Mouse (Mus musculus) right cerebral cortex, postnatal 4 days (tissue): Measurements from ENCODE around the gene Stard8.
"Not testable (repeated sequence)": the region's sequence is repeated elsewhere in the genome, so short reads cannot be mapped to it uniquely, and the experiment has no call there.

ENCODE experiments used
- DNase-seq: peaks from one replicate; pipeline ENCODE4 v3.0.0-alpha.2; 2022

Stard8 gene

GRCm38 (mm10) chrX:99003046-99003445, at the start of gene Stard8:
Gene Stard8 (plus strand): TSS chrX:99003248.
- no peak for DNase-seq

- peak; percentile 21 for DNase-seq
These were observed 49.1 kb upstream of the Stard8 start for GRCm38 (mm10) chrX:98953941-98954340.

GRCm38 (mm10) chrX:98958287-98958686, 44.8 kb upstream of the Stard8 start:
- DNase-seq: no peak

GRCm38 (mm10) chrX:98959050-98959449, 44.0 kb upstream of the Stard8 start:
- DNase-seq: no peak

GRCm38 (mm10) chrX:98963742-98964141, 39.3 kb upstream of the Stard8 start:
- DNase-seq: no peak

GRCm38 (mm10) chrX:98964513-98964912, 38.5 kb upstream of the Stard8 start:
- no peak for DNase-seq

- DNase-seq: not testable (repeated sequence)
These were observed 16.4 kb upstream of the Stard8 start for GRCm38 (mm10) chrX:98986611-98987010.

- peak; percentile 15 for DNase-seq
These were observed 13.5 kb upstream of the Stard8 start for GRCm38 (mm10) chrX:98989574-98989973.

- DNase-seq: no peak
These were observed 983 bp upstream of the Stard8 start for GRCm38 (mm10) chrX:99002065-99002464.

GRCm38 (mm10) chrX:99010581-99010980, 7.5 kb downstream of the Stard8 start:
- no peak for DNase-seq

GRCm38 (mm10) chrX:99011281-99011680, 8.2 kb downstream of the Stard8 start:
- DNase-seq: no peak

GRCm38 (mm10) chrX:99012486-99012885, 9.4 kb downstream of the Stard8 start:
- DNase-seq: no peak

- DNase-seq: no peak
These were observed 12.7 kb downstream of the Stard8 start for GRCm38 (mm10) chrX:99015705-99016104.

- DNase-seq: no peak
These were observed 13.9 kb downstream of the Stard8 start for GRCm38 (mm10) chrX:99016987-99017386.

- DNase-seq: no peak
These were observed 14.8 kb downstream of the Stard8 start for GRCm38 (mm10) chrX:99017874-99018273.

GRCm38 (mm10) chrX:99019303-99019702, 16.3 kb downstream of the Stard8 start:
- no peak for DNase-seq

- DNase-seq: no peak
These were observed 17.2 kb downstream of the Stard8 start for GRCm38 (mm10) chrX:99020215-99020614.

- DNase-seq: no peak
These were observed 18.5 kb downstream of the Stard8 start for GRCm38 (mm10) chrX:99021593-99021992.

- DNase-seq: no peak
These were observed 20.9 kb downstream of the Stard8 start for GRCm38 (mm10) chrX:99023951-99024350.

GRCm38 (mm10) chrX:99035407-99035806, 32.4 kb downstream of the Stard8 start:
- DNase-seq: no peak

GRCm38 (mm10) chrX:99042451-99042951, 39.5 kb downstream of the Stard8 start:
- peak; percentile 44 for DNase-seq

- no peak for DNase-seq
These were observed 40.2 kb downstream of the Stard8 start for GRCm38 (mm10) chrX:99043275-99043674.

GRCm38 (mm10) chrX:99043739-99044138, 40.7 kb downstream of the Stard8 start:
- DNase-seq: no peak

- DNase-seq: no peak
These were observed 42.3 kb downstream of the Stard8 start for GRCm38 (mm10) chrX:99045315-99045714.

GRCm38 (mm10) chrX:99046360-99047055, 43.5 kb downstream of the Stard8 start:
- no peak for DNase-seq
